Mouse (Mus musculus) limb, embryonic 13.5 days (tissue): ENCODE measurements around the gene Bcl2l10. TPM values are rescaled to one million over a fixed set of nuclear protein-coding genes. Genes with fewer than 3 reads are reported as not detected.

Experiments
- ATAC-seq: fragments of 200-750 bp; cut with Nextera tagmentation; 2 replicates; pipeline ENCODE4 v1.8.0; 2017; ENCODE audit warnings: low read depth, moderate number of reproducible peaks, moderate TSS enrichment; ENCODE audit not compliant: low FRiP score
- H3K27ac ChIP-seq: fragments of 300-500 bp; sonication (generic); 2 replicates; pipeline ENCODE4 v1.5.1; 2015; ENCODE audit warnings: inconsistent platforms, mild to moderate bottlenecking, moderate library complexity
- H3K27me3 ChIP-seq: fragments of 300-500 bp; sonication (generic); 2 replicates; pipeline ENCODE4 v1.6.1; 2015; ENCODE audit warnings: mild to moderate bottlenecking, inconsistent platforms
- H3K36me3 ChIP-seq: fragments of 300-500 bp; sonication (generic); 2 replicates; pipeline ENCODE4 v1.6.1; 2015; ENCODE audit warnings: inconsistent platforms, mild to moderate bottlenecking, moderate library complexity
- H3K4me1 ChIP-seq: fragments of 300-500 bp; sonication (generic); 2 replicates; pipeline ENCODE4 v1.6.1; 2015; ENCODE audit warnings: inconsistent platforms
- H3K4me2 ChIP-seq: fragments of 300-500 bp; sonication (generic); replicated peaks from 2 replicates; pipeline ENCODE4 v1.6.1; 2015; ENCODE audit warnings: inconsistent platforms, mild to moderate bottlenecking, moderate library complexity
- H3K4me3 ChIP-seq: fragments of 300-500 bp; sonication (generic); 2 replicates; pipeline ENCODE4 v1.5.1; 2015; ENCODE audit warnings: moderate library complexity, mild to moderate bottlenecking, inconsistent platforms
- H3K9ac ChIP-seq: fragments of 300-500 bp; sonication (generic); 2 replicates; pipeline ENCODE4 v1.6.1; 2015; ENCODE audit warnings: mild to moderate bottlenecking, inconsistent platforms
- H3K9me3 ChIP-seq: fragments of 300-500 bp; sonication (generic); 2 replicates; pipeline ENCODE4 v1.6.1; 2016; ENCODE audit warnings: inconsistent platforms
- WGBS: fragments of 180-500 bp; shearing (Covaris S2); methylation state at CpG from one replicate; pipeline ENCODE4 v1.1.7; 2015; 5-methylcytosine and 5-hydroxymethylcytosine counted together
- polyA plus RNA-seq: library from polyadenylated mRNA; unstranded; fragments of >200 nt; fragmentation: Nextera tagmentation; extraction: Ambion mirVana; gene quantifications from 2 replicates; pipeline ENCODE4 v1.2.1, GENCODE M21; 2015

Bcl2l10 gene
- polyA plus RNA-seq, 1 experiment from 2014 or later, result not detected

GRCm38 (mm10) chr9:75382825-75383224 lies 35.3 kb downstream of the Bcl2l10 start:
- H3K9me3 ChIP-seq, result no peaks in the 10 kb centered on the region
- H3K27me3 ChIP-seq, result no peaks in the 10 kb centered on the region
- no peaks in the 10 kb centered on the region for H3K4me1 ChIP-seq
- no peak overlapping the region for H3K9ac ChIP-seq
- WGBS, result 92% methylated on average over 14 of the region's 14 CpGs
- no peak overlapping the region for H3K4me2 ChIP-seq
- peaks cover 22% of the 10 kb centered on the region for H3K36me3 ChIP-seq
- H3K27ac ChIP-seq, result no peak overlapping the region
- ATAC-seq, result no peak
- no peak overlapping the region for H3K4me3 ChIP-seq

- H3K9ac ChIP-seq, result no peak overlapping the region
- H3K36me3 ChIP-seq, result peaks cover 28% of the 10 kb centered on the region
- H3K4me3 ChIP-seq, result no peak overlapping the region
- H3K4me2 ChIP-seq, result no peak overlapping the region
- H3K27ac ChIP-seq, result no peak overlapping the region
- ATAC-seq, result no peak
- no peaks in the 10 kb centered on the region for H3K27me3 ChIP-seq
- 87% methylated on average over 9 of the region's 9 CpGs for WGBS
- H3K9me3 ChIP-seq, result no peaks in the 10 kb centered on the region
- H3K4me1 ChIP-seq, result no peaks in the 10 kb centered on the region
Observed at GRCm38 (mm10) chr9:75383785-75384184, 36.2 kb downstream of the Bcl2l10 start.

- Histone ChIP-seq H3K9me3 (no peaks in the 10 kb centered on the region), H3K9ac (no peak overlapping the region), H3K27me3 (no peaks in the 10 kb centered on the region), H3K4me2 (no peak overlapping the region), H3K4me3 (no peak overlapping the region), H3K36me3 (peaks cover 34% of the 10 kb centered on the region), H3K4me1 (no peaks in the 10 kb centered on the region), H3K27ac (no peak overlapping the region)
- ATAC-seq, result no peak
- WGBS, result 84% methylated on average over 3 of the region's 3 CpGs
Observed at GRCm38 (mm10) chr9:75384337-75384962, 36.9 kb downstream of the Bcl2l10 start.

- 85% methylated on average over 9 of the region's 9 CpGs for WGBS
- no peak overlapping the region for H3K9ac ChIP-seq
- no peak overlapping the region for H3K4me2 ChIP-seq
- no peak overlapping the region for H3K27ac ChIP-seq
- no peak for ATAC-seq
- no peak overlapping the region for H3K4me3 ChIP-seq
- no peaks in the 10 kb centered on the region for H3K27me3 ChIP-seq
- H3K36me3 ChIP-seq, result peaks cover 43% of the 10 kb centered on the region
- H3K4me1 ChIP-seq, result no peaks in the 10 kb centered on the region
- H3K9me3 ChIP-seq, result no peaks in the 10 kb centered on the region
Observed at GRCm38 (mm10) chr9:75385218-75385974, 37.8 kb downstream of the Bcl2l10 start.

DNA sequence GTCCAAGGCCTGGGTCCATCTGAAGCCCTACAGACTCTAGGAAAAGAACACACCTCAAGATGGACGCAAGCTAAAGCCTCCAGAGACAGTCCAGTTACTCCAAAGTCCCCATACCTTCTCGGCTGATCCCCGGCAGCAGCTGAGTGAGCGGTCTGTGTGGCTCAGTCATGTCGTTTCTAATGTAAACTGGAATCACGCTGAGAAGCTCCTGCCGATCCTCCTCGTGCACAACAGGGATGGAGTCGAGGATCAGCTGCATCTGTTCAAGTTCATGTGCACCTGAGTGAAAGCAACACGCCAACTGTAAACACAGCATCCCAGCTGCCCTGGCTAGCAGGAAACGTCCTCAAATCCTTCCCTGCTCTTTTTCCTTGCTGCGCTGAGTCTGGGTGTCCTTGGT lies 45.7 kb downstream of the Bcl2l10 start:
- Histone ChIP-seq H3K4me1 (no peaks in the 10 kb centered on the region), H3K9me3 (no peaks in the 10 kb centered on the region), H3K9ac (no peak overlapping the region), H3K27ac (no peak overlapping the region), H3K36me3 (peaks cover 93% of the 10 kb centered on the region), H3K4me2 (no peak overlapping the region), H3K4me3 (no peak overlapping the region), H3K27me3 (no peaks in the 10 kb centered on the region)
- ATAC-seq, result no peak
- WGBS, result 85% methylated on average over 12 of the region's 12 CpGs

- no peak overlapping the region for H3K4me3 ChIP-seq
- H3K36me3 ChIP-seq, result peaks cover 73% of the 10 kb centered on the region
- ATAC-seq, result 0 out of 2 replicates have a peak, but pooled peaks have one; percentile 5
- no peak overlapping the region for H3K4me2 ChIP-seq
- 90% methylated on average over 6 of the region's 6 CpGs for WGBS
- no peak overlapping the region for H3K27ac ChIP-seq
- no peaks in the 10 kb centered on the region for H3K9me3 ChIP-seq
- H3K4me1 ChIP-seq, result peaks cover 2% of the 10 kb centered on the region; the same call in 1 of the 2 replicates
- no peak overlapping the region for H3K9ac ChIP-seq
- H3K27me3 ChIP-seq, result no peaks in the 10 kb centered on the region
Observed at GRCm38 (mm10) chr9:75395971-75396370, 48.4 kb downstream of the Bcl2l10 start.

GRCm38 (mm10) chr9:75399069-75399468 lies 51.5 kb downstream of the Bcl2l10 start:
- no peaks in the 10 kb centered on the region for H3K9me3 ChIP-seq
- H3K36me3 ChIP-seq, result peaks cover 45% of the 10 kb centered on the region
- no peak for ATAC-seq
- no peaks in the 10 kb centered on the region for H3K27me3 ChIP-seq
- no peak overlapping the region for H3K4me3 ChIP-seq
- no peak overlapping the region for H3K9ac ChIP-seq
- H3K4me1 ChIP-seq, result peaks cover 29% of the 10 kb centered on the region
- no peak overlapping the region for H3K27ac ChIP-seq
- no peak overlapping the region for H3K4me2 ChIP-seq
- WGBS, result 90% methylated on average over 4 of the region's 4 CpGs

GRCm38 (mm10) chr9:75400639-75401038 lies 53.1 kb downstream of the Bcl2l10 start:
- Histone ChIP-seq H3K9me3 (no peaks in the 10 kb centered on the region), H3K27me3 (no peaks in the 10 kb centered on the region), H3K4me3 (no peak overlapping the region), H3K4me2 (no peak overlapping the region), H3K36me3 (peaks cover 32% of the 10 kb centered on the region), H3K4me1 (peaks cover 42% of the 10 kb centered on the region), H3K27ac (no peak overlapping the region), H3K9ac (no peak overlapping the region)
- 83% methylated on average over 5 of the region's 5 CpGs for WGBS
- ATAC-seq, result no peak

Other genes with a start within 250 kb of the Bcl2l10 start
- gene Myo5c, start 115.7 kb upstream of the Bcl2l10 start, polyA plus RNA-seq, result 0.14 and 0.24 TPM in 2 replicates
- gene Gnb5, start 41.5 kb upstream of the Bcl2l10 start, polyA plus RNA-seq, result 27.3 and 33.9 TPM in 2 replicates
- gene Mapk6, start 62.2 kb downstream of the Bcl2l10 start, polyA plus RNA-seq, result 90.0 and 91.1 TPM in 2 replicates
- 46.5 and 50.2 TPM in 2 replicates for gene Leo1, start 93.8 kb downstream of the Bcl2l10 start, polyA plus RNA-seq
- gene Tmod3, start 211.9 kb downstream of the Bcl2l10 start, polyA plus RNA-seq, result 105 and 111 TPM in 2 replicates